Mouse (Mus musculus): ENCODE results near the gene Syvn1.

GRCm38 (mm10) chr19:6094119-6094518 lies 47.7 kb downstream of the Syvn1 start, which contains the start of gene AC131692.1:
- no peak for TF ChIP-seq CTCF (IDR thresholded peaks at IDR 0.05; ENCODE audit: borderline replicate concordance, extremely low read depth, insufficient read depth, insufficient read length)
- TF ChIP-seq POLR2A (IDR thresholded peaks at IDR 0.05; ENCODE audit: borderline replicate concordance, extremely low read depth, insufficient read depth, insufficient read length, poor library complexity, severe bottlenecking): no peak
